Mouse (Mus musculus) adrenal gland, postnatal 10 days (tissue): ENCODE measurements at regions not wholly inside any gene's neighbourhood (a gene's known extent, or its start where the extent isn't known, plus 50 kb on each side); places are given as distances from the start of the nearest gene placed in this dataset.

Experiments used
- DNase-seq: peaks from one replicate; pipeline ENCODE4 v3.0.0; 2021; ENCODE audit warnings: mixed read lengths

DNA sequence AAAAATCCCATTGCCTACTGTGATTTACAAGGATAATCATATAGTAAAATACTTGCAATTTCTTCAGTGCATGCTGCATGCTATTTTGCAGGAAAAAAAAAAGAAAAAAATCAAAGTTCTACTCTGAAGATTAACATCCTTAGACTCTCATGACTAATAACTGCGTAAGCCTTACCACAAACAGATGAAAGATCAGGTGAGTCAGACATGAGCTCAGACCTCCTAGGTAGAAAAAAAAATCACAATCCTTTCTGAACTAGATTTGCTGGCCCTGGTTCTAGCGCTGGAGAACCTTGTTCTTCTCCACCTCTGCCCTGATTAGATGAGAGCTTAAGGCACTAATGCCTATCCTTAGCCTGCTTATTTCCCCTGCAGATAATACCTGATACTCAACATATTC, 96.1 kb upstream of the Snap25 start:
- no peak for DNase-seq

DNA sequence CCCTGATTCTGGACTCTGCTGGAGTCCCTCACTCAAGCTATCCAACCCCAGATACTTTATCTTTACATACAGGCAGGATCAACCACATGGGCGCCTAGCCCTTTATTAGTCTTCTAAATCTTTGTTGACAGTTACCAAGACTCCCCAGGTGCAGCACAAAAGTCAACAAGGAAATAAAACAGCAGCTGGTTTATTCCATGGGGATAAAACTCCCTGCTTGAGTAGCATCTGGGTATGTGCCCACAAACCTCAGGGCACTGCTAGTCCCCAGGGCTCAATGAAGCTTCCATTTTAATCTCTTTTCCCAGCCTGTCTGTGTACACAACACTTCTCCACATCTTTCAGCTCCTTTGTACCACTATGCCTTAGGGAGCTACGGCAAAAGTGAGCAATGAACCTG, 95.1 kb upstream of the Snap25 start:
- DNase-seq = peak; percentile 13

DNA sequence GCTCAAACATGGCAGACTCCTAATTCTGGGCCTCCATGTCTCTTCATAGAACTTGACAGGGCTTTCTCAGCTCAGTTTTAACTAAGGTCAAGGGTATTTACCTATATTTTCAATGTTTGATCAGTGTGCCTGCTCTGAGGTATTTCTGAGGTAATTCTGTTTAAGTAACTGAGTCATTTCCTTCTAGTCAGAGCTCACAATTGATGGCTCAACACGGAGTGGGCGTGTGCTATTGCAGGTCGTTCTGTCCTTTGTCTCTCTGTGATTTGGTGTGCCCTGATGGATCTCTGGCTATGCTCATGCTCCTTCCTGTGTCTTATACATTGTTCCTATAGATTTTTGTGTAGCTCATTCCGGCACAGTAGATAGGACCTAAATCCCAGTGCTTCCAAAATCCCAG, 92.9 kb upstream of the Snap25 start:
- no peak for DNase-seq

DNA sequence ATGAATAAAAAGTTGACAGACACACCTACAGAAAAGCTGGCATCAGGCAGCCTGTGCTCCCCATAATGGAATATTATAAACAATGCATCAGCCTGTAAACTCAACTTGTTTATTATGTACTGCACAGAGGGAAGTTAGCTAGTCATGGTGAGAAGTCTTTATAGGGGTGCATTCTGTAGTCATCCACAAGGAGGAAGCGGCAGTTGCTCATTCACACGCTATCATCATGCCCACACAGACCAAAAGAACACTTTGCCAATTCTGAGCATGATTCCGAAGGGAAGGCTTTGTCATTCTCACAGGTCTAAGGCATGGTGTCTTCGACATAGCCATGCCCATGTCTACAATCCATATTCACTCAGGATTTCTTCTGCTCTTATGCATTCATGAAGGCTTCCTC, 92.3 kb upstream of the Snap25 start:
- DNase-seq = no peak

DNA sequence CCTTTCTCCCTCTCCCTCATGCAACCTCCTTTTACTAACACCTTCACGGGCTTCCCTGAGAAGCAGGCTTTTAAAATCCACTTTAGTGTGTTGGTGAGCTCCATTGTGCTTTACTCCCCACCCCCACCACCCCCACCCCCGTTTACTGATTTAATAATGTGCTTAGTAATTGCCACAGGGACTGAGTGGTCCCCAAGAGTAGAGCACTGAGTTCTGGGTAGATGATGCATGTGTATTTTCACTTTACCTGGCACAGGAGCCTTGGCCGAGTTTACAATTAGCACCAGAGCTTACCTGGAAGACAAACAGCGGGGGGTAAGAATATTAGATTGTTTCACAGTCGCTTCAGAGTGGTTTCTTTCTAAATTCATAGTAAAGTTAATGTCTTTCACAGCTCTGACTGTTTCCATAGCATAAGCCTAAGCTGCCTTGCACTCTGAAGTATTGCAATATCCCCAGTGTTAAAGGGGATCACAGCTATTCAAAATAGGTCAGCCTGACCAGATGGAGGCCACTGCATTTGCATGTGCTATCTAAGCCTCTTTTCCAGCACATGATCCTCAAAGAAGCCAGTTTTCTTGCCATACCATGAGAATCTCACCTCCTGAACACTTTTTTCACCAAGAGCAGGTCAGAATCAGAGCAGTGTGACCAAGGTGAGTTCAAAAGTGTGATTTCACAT, 89.3 kb upstream of the Snap25 start:
- no peak for DNase-seq

DNA sequence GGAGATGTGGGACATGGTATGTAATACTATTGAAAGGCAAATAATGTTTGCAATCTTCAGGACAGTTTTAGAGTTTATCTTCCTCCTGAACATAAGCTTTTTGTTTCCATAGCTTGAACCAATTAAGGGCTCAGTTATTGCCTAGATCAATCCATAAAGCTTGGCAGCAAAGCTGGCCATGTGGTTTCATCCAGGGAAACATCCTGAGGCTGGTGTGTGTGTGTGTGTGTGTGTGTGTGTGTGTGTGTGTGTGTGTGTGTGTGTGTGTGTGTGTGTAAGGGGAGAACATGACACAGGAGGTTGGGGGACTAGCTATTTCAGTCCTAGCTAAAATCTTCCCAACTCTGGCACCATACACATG, 88.8 kb upstream of the Snap25 start:
- DNase-seq = no peak

DNA sequence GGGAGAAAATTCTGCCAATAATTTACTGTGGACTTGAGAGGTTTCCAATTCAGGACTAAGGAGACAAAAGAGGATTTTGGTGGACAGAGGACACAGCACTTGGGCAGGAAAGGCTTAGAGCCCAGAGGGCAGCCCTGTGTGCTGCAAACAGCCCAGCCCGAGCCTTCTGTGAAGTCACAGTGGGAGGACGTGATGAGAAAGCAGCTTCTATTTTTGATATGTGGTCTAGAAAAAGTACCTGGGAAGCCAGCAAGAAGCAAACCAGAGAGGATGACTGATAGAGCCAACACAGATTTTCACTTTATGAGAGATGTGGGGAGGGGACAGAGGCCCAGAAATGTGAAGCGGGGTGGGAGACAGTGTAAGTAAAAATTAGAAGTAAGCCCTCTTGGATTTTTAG, 66.3 kb upstream of the Snap25 start:
- no peak for DNase-seq

DNA sequence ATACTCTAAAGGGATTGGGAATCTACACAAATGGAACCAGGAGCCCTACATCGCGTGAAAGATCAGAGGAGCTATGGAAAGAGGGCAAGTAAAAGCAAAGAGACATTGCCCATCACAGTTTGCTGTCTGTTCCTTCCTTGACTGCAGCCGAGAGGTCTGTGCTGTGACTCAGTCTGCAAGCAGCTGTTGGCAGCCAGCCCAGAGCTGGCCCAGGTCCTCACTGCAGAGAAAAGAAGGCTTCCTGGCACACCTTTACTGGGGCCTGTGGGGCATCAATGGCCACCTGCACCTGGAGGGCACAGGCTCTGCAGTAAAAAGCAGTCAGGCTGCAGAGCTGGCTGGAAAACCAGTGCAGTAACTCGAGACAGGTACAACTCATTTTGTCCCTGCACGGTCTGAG, 64.6 kb upstream of the Snap25 start:
- peak; percentile 82 for DNase-seq

DNA sequence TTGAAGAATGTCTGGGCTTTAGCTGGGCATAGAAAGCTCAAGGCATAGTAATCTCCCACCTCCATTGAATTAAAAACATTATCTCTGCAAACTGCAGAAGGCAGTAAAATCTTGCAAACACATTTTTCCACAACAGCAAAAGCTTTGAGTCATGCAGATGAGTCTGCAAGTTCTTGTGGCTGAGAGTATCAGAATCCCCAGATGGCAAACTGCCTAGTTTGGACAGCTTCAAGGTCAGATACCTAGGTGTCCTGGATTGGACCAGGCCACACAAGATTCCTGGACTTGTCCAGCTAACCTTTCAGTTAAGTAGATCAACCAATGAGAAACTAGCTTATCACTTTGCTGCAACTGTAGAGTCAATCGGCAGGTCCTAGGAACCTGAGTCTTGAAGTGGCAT, 62.5 kb upstream of the Snap25 start:
- peak; percentile 35 for DNase-seq

DNA sequence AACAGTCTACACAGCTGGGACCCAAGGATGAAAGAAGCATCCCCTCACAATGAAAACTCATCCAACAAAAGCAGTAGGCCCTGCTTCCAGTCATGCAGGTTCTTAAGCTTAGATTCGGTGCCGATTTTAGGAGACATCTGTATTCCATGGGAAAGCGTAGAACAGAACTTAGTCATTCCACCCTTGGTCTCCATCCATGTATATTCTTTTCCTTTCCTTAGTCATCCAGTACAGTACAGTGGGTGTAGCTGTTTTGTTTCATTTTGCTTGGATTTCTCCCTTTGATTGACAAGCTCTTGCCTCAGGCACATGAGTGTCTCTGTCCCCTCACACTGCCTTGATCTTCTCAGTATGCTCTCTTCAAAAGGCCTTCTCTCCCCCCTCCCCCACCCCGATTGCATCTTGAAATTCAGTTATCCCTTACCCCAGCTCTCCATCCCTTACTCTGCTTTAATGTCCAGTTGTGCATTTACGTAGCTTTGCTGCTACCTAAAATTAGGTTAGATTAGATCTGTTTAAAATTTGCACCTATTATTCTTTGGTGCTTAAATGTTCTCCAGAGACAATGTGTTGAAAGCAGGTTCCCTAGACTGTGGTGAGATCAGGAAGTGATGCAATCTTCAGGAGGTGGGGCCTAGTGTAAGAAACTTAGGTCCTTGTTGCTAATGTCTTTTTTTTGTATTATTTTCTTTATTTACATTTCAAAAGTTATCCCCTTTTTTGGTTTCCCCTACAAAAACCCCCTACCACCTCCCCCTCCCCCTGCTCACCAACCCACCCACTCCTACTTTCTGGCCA, 60.8 kb upstream of the Snap25 start:
- no peak for DNase-seq
